Mouse (Mus musculus) hematopoietic stem cell, adult 5-6 weeks (primary cell): Measurements from ENCODE around the gene Crmp1. TPM values are rescaled to one million over a fixed set of nuclear protein-coding genes. Genes with fewer than 3 reads are reported as not detected.

Experiments used
- ATAC-seq, 2 experiments: fragments of 125-278 bp in 1 of 2; replicated peaks in 1 of 2; 2 replicates each; pipeline ENCODE4 v1.8.0; 2016 to 2017; ENCODE audit warnings: inconsistent platforms in 2 of 2, mild to moderate bottlenecking in 2 of 2, moderate number of reproducible peaks in 2 of 2, low read depth in 1 of 2, moderate TSS enrichment in 1 of 2; ENCODE audit not compliant: low FRiP score in 2 of 2, poor library complexity in 2 of 2, severe bottlenecking in 2 of 2, insufficient read depth in 1 of 2, low TSS enrichment in 1 of 2
- total RNA-seq: library from RNA; stranded (forward); fragments of 172-1452, 232-1000 nt; gene quantifications from 2 replicates; pipeline ENCODE4 v1.2.3, GENCODE M21; 2017

The Crmp1 gene
- total RNA-seq, 1 experiment from 2014 or later: not detected

- ATAC-seq: no peak
These were observed 90.3 kb downstream of the Crmp1 start for GRCm38 (mm10) chr5:37332066-37332465.

GRCm38 (mm10) chr5:37335061-37335460 lies 93.3 kb downstream of the Crmp1 start:
- no peak for ATAC-seq

- ATAC-seq: no peak
These were observed 94.9 kb downstream of the Crmp1 start, which contains the start of gene Evc for GRCm38 (mm10) chr5:37336485-37337105. Gene Evc, minus strand, starts transcription at chr5:37336894.

GRCm38 (mm10) chr5:37337696-37338095 lies 96.0 kb downstream of the Crmp1 start:
- no peak for ATAC-seq

- ATAC-seq: no peak
These were observed 96.5 kb downstream of the Crmp1 start, which contains the start of gene Evc2 for GRCm38 (mm10) chr5:37338288-37338687. Gene Evc2, plus strand, starts transcription at chr5:37338499.

Other genes starting within 250 kb of the Crmp1 start
- gene Gm1043, start 156.6 kb upstream of the Crmp1 start, total RNA-seq: 0.13 TPM in 1 of 2 replicates, not detected in the other
- 1.5 and 10.4 TPM in 2 replicates for gene Evc, start 95.0 kb downstream of the Crmp1 start, total RNA-seq
- gene Evc2, start 96.6 kb downstream of the Crmp1 start, total RNA-seq: 3.0 and 4.1 TPM in 2 replicates